Mouse (Mus musculus) granulocyte monocyte progenitor cell, adult 5-6 weeks (primary cell): ENCODE measurements around the gene Mei4. TPM values are rescaled to one million over a fixed set of nuclear protein-coding genes. Genes with fewer than 3 reads are reported as not detected.

Experiments
- ATAC-seq: replicated peaks from 2 replicates; pipeline ENCODE4 v1.8.0; 2016; ENCODE audit warnings: mild to moderate bottlenecking, moderate TSS enrichment, inconsistent platforms; ENCODE audit not compliant: poor library complexity, severe bottlenecking
- total RNA-seq, 2 experiments: library from RNA; stranded (forward) in 1 of 2; stranded (reverse) in 1 of 2; fragments of 200-712, 200-1000 nt in 1 of 2; fragments of >200 nt in 1 of 2; fragmentation: Nextera tagmentation in 1 of 2; gene quantifications; 2 replicates each; pipeline ENCODE4 v1.2.3; 2014 to 2017

The Mei4 gene
- total RNA-seq, 2 experiments from 2014 or later: 2.1 to 3.1 TPM

- ATAC-seq: no peak
These were observed 251.4 kb downstream of the Mei4 start for GRCm38 (mm10) chr9:82114865-82115264.

- ATAC-seq: no peak
These were observed 272.6 kb downstream of the Mei4 start for GRCm38 (mm10) chr9:82136119-82136518.

GRCm38 (mm10) chr9:82160143-82160542, 296.7 kb downstream of the Mei4 start:
- no peak for ATAC-seq

- ATAC-seq: no peak
These were observed 298.9 kb downstream of the Mei4 start for GRCm38 (mm10) chr9:82162415-82162814.

- ATAC-seq: no peak
These were observed 354.5 kb downstream of the Mei4 start for GRCm38 (mm10) chr9:82217976-82218375.

- ATAC-seq: peak; percentile 48; the same call in 1 of the 2 replicates
These were observed 384.4 kb downstream of the Mei4 start for GRCm38 (mm10) chr9:82247695-82248445.

Other genes with a start within 250 kb of the Mei4 start
- not detected in 2 replicates for gene Htr1b, start 229.8 kb upstream of the Mei4 start, total RNA-seq (2014; fragmentation: Nextera tagmentation)
- not detected in 2 replicates for gene Htr1b, start 229.8 kb upstream of the Mei4 start, total RNA-seq (2017)